Mouse (Mus musculus) thymus, postnatal 14 days (tissue): Measurements from ENCODE around the gene Rnf19b.

Experiments
- DNase-seq: peaks from one replicate; pipeline ENCODE4 v3.0.0; 2021

Rnf19b gene

DNA sequence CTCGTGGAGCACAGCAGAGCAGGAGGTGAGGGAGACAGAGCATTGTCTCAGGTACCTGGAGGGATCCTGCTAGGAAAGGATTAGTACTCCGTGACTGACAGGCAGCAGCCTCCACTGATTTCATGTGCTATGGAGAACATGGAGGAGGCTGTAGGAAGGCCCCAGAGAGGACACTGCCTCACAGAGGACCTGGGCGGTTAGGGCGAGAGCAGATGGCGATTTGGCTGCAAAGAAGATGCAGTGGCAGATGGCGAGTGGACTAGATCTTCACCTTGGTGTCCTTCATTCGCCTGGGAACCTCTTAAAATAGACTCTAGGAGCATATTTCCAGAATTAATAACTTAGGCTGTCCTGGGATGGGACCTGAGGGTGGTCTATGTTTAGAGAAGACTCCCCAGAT, 23.0 kb downstream of the Rnf19b start:
- no peak for DNase-seq

- DNase-seq: no peak
Observed at GRCm38 (mm10) chr4:129081512-129081911, 23.4 kb downstream of the Rnf19b start.

GRCm38 (mm10) chr4:129081939-129082338, 23.9 kb downstream of the Rnf19b start:
- no peak for DNase-seq

GRCm38 (mm10) chr4:129082379-129083115, 24.5 kb downstream of the Rnf19b start:
- peak; percentile 69 for DNase-seq

GRCm38 (mm10) chr4:129084896-129085295, 26.8 kb downstream of the Rnf19b start:
- no peak for DNase-seq

- peak; percentile 66 for DNase-seq
Observed at GRCm38 (mm10) chr4:129086078-129086477, 28.0 kb downstream of the Rnf19b start.

DNA sequence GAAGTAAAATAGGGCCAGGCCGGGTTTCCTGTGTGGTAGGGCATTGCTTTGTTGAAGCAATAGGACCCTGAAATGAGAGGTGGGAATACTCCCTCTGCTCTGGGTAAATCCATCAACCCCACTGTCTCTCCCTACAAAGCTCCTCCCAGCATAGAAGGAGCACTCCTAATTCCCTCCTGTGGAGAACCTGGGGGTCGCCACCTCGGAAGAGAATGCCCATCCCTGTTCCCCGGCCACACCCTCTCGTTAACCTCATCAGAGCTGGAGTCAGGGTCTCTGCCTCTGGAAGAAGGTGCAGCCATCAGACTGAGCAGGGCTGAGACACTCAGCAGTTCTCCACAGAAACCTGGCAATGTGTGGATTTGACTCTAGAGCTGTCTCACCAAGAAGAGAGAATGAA, 29.8 kb downstream of the Rnf19b start:
- no peak for DNase-seq

DNA sequence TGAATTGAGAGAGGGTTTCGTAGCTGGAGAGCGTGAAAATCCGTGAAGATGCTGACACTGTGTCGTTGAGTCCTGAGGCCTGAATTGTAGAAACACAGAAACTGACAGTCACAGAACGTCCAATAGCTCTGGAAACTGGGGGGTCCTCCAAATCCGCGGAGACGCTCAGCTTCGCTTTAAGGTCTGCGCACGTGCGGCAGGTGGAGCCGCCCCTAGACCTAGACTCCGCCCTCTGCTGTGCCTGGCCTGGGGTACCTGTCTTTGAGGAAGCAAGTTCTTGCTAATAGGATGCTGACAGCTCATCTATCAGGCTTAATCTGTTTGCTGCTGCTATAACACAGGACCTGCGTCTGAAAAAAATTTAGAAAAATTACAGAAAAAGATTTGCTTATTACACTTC, 37.2 kb downstream of the Rnf19b start:
- DNase-seq: peak; percentile 9

- DNase-seq: no peak
Observed at GRCm38 (mm10) chr4:129097006-129097405, 38.9 kb downstream of the Rnf19b start.

DNA sequence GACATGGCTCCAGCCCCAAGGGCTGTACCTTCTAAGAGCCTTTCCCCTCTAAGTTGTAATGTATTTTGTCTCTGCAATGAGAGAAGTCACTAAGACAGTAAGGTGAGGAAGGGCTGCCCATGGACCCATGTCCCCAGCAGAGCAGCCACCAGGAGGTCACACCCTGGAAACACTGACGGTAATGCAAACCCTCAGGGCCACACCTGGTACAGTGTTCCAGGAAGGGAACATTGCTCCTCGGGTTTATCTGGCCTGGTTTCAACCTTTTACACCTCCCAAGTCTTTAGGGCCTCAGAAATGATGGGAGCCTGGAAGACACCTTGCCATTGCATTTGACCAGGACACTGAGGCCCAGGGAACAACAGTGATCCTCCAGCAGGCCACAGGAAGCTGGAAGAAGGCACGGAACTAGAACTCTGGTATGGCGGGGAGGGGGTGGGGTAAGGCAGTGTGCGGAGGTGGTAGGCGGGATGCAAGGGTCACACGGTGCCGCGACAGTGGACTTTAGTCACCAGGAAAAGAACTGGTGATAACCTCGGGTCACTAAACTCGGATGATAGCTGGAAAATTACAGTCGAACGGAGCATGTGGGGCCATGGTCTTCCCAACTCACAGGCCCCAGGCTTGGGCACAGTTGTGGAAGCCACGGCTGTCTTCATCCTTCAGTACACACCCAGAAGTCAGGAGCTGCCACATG, 44.2 kb downstream of the Rnf19b start:
- DNase-seq: no peak

DNA sequence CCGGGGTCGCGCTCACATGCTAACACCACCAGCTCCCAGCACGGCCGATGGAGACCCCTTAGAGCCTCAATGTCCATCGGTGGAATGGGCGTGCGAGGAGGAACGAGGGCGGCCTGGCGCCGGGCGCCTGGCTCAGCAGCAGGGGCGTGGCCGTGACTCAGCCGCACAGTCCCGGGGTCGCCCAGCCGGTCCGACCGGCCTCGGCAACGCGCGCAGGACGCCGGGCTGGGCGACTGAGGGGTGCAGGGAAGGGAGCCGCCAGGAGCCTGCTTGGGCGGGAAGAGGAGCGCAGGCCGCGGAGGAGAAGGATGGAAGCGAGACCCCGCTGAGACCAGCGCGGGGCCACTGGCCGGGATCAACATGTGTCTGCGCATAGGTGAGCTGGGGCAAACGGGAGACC, 47.3 kb downstream of the Rnf19b start, which contains the start of gene Tmem54:
Gene Tmem54, plus strand, starts transcription at position 193 of the 400 bp plus-strand sequence.
- DNase-seq: no peak

DNA sequence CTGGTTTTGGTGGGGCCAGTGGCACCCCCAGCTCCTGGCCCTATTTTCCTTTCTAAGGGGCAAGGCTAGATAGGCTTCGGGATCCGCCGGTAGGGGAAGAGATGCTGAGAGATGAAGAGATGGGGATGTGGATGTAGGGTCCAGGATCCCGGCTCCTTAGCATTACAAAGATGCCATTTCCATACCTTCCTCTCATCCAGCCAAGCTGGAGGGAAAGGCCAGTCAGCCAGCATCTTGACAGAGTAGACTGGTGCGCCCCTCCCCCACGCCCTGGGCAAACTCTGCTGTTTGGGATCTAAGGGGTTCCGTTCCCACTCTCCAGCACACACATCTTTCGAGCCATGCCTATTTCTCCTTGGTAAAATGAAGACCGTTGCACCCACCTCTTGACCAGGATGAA, 48.0 kb downstream of the Rnf19b start:
- DNase-seq: no peak

- DNase-seq: no peak
Observed at GRCm38 (mm10) chr4:129107348-129107899, 49.4 kb downstream of the Rnf19b start.

- DNase-seq: no peak
Observed at GRCm38 (mm10) chr4:129108624-129109023, 50.6 kb downstream of the Rnf19b start.

DNA sequence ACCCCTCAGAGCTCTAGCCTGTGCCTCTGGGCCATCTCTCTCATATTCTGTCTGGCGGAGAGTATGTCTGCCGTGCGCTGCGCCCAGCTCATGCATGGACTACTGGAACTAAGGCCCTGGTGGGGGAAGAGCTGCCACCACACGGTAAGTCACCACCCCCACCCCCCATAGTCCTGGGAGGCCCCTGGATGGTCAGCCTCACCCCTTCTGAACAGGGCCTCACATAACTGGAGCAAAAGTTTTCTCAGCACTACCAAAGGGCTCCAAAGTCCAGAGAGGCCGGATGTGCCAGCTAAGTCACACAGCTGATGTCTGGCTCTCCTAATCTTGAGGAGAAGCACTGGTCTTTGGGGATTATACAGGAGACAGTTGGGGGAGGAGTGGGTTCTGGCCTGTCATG, 52.7 kb downstream of the Rnf19b start:
- no peak for DNase-seq

GRCm38 (mm10) chr4:129111350-129111749, 53.3 kb downstream of the Rnf19b start:
- DNase-seq: no peak

DNA sequence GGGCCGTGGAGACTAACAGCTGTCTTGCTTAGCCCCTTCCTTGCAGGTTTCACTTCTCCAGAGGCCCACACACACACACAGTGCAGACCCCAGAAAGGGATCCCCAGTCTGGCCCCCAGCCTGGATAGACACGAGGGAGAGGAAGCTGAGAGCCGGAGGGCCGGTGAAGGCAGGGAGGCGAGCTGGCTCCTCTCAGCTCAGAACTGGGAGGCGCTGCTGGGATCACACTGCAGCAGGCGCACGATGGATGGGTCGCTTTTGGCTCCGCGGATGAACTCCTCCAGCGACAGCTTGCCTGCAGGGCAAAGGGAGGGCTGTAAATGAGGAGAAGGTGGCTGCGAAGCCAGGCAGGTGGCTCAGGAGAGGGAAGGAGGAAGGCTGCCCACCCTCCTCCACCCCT, 54.2 kb downstream of the Rnf19b start:
- DNase-seq: no peak

DNA sequence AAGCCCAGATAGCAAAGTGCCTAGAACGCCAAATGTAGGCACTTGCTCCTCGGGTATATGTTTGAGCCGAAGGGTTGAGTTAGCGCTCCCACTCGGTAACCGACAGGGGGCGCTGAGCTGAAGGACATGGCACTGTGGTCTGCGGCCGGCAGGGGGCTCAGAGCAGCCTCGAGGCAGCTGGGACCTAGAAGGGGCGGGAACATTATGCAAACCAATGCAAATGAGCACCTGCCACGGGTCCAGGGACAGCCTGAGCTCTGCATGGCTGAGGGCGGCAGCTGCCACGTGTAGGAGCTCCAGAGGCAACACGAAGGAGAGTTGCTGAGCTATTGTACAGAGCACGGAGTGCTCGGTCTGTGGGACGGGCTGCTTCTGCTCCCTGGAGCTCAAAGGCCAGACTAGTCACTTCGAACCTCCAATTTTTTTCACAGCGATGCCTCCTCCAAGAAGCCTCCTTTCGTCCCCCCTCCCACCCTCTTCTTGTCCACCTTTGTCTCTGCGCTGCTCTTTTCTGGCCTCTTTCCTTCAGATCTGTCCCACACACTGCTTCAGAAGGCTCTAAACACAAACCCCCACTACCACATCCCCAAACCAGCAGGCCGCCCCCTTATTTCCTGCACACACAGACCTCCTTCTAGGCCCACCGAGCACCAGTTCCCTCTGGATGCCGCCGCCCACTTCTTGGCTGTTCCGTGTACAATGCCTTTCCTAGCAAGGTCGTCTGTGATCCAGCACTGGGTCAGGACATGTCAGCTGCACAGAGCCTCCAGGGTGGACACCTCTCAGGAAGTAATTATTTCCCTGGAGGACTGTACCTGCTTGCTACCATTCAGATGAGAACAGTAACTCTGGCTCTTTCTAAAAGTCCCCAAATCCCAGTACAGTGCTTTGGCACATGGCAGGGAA, 55.3 kb downstream of the Rnf19b start:
- DNase-seq: peak; percentile 64

DNA sequence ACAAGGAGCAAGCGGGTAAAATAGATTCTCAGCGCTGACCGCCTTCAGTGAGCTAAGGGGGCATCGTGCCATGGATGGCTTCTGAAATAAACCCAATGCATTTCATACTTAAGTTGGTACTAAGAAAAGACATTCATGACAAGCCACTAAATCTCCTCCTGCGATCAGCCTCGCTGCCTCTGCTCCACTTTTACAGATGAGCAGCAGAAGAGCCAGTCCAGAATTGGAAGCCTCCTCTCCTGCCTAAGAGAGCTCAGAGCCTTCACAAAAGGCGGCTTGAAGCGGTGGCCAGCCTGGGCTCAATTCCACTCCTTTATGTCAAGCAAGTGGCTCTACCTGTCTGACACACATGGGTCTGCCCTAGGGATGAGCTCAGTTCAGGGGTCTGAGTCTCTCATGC, 58.6 kb downstream of the Rnf19b start:
- no peak for DNase-seq

DNA sequence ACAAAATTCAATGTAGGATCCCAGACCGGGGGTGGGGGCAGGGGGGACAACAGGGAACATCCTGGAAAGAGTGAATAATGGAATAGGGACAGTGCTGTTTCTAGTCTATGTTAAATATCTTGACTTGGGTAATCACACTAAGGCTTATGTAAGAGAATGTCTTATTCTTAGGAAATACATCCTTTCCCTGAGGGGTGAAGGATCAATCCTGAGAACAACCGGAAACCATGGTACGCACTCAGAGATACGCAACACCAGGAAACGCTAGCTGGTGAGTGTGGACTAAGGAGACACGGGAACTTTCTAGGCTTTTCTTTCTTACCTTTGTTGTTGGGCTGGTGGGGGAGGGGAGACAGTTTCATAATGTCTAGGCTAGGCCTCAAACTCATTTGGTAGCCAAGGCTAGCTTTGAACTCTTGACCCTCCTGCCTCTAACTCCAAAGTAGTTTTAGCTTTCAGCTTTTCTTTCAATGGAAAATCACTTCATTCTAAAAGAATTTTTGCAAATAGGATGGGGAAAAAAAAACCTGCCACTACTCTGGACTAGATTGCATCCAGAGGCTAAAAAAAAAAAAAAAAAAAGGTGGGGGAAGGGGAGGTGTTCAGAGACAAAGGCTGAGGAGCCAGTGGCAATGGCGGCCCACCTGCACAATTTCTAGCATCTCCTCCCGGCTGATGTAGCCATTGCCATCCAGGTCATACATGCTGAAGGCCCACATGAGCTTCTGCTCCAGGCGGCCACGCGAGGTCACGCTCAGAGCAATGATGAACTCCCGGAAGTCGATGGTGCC, 59.8 kb downstream of the Rnf19b start:
- DNase-seq: no peak

DNA sequence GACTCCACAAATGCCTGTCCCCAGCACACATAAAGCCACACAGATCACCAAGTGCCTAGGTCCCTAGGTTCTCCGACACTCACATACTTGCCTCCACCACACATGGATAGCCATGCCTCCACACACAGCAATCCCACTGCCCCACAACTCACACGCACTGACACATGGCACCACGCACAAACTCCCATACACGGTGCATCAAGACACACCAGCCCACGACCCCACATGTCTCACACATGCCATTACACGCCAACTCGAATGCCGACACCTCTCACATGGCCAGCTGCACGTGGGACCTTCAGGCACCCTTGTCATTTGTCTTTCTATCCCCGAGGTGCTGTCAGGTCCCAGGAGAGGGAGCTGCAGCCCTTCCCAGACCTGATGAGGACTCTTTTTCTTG, 61.6 kb downstream of the Rnf19b start:
- no peak for DNase-seq
